Mouse (Mus musculus): ENCODE data around the gene Bckdha.
A peak's percentile ranks its signal among the peaks of the same experiment; 100 is the strongest.

Gene Bckdha

GRCm38 (mm10) chr7:25627431-25628322 lies 31.1 kb downstream of the Bckdha start:
- TF ChIP-seq NANOG (IDR thresholded peaks at IDR 0.05; ENCODE audit: borderline replicate concordance, low read length) (no peak), CTCF (conservative IDR thresholded peaks at IDR 0.05; ENCODE audit: low read length) (no peak), POU5F1 (IDR thresholded peaks at IDR 0.05; ENCODE audit: borderline replicate concordance, low read length) (no peak)
- H3K9me3 ChIP-seq (ENCODE audit: low read length), result no peaks in the 10 kb centered on the region
- peaks cover 76% of the 10 kb centered on the region for H3K36me3 ChIP-seq (ENCODE audit: insufficient read depth, low read length)
- peak overlapping the region; percentile 61 for H3K4me3 ChIP-seq (replicated peaks; ENCODE audit: low read length)
- peaks cover 57% of the 10 kb centered on the region for H3K4me1 ChIP-seq (replicated peaks; ENCODE audit: low read depth, low read length)
- H3K27me3 ChIP-seq (ENCODE audit: insufficient read depth, low read length), result peaks cover 3% of the 10 kb centered on the region; the same call in 1 of the 2 replicates

GRCm38 (mm10) chr7:25626509-25627430 lies 32.0 kb downstream of the Bckdha start, which contains the start of gene B3gnt8:
Gene B3gnt8, plus strand, starts transcription at chr7:25626654.
- H3K9me3 ChIP-seq (ENCODE audit: low read length), result no peaks in the 10 kb centered on the region
- peaks cover 76% of the 10 kb centered on the region for H3K36me3 ChIP-seq (ENCODE audit: insufficient read depth, low read length)
- H3K4me1 ChIP-seq (replicated peaks; ENCODE audit: low read depth, low read length), result peaks cover 57% of the 10 kb centered on the region
- H3K27me3 ChIP-seq (ENCODE audit: insufficient read depth, low read length), result peaks cover 3% of the 10 kb centered on the region; the same call in 1 of the 2 replicates
- TF ChIP-seq POU5F1 (IDR thresholded peaks at IDR 0.05; ENCODE audit: borderline replicate concordance, low read length) (no peak), NANOG (IDR thresholded peaks at IDR 0.05; ENCODE audit: borderline replicate concordance, low read length) (no peak), CTCF (conservative IDR thresholded peaks at IDR 0.05; ENCODE audit: low read length) (no peak)
- H3K4me3 ChIP-seq (replicated peaks; ENCODE audit: low read length), result peak within 1 kb of the TSS; percentile 61

- H3K4me3 ChIP-seq (replicated peaks; ENCODE audit: low read length), result no peak overlapping the region
- peaks cover 3% of the 10 kb centered on the region; the same call in 1 of the 2 replicates for H3K27me3 ChIP-seq (ENCODE audit: insufficient read depth, low read length)
- peaks cover 76% of the 10 kb centered on the region for H3K36me3 ChIP-seq (ENCODE audit: insufficient read depth, low read length)
- TF ChIP-seq NANOG (IDR thresholded peaks at IDR 0.05; ENCODE audit: borderline replicate concordance, low read length), result no peak
- peak; percentile 90 for TF ChIP-seq CTCF (conservative IDR thresholded peaks at IDR 0.05; ENCODE audit: low read length)
- peaks cover 61% of the 10 kb centered on the region for H3K4me1 ChIP-seq (replicated peaks; ENCODE audit: low read depth, low read length)
- no peaks in the 10 kb centered on the region for H3K9me3 ChIP-seq (ENCODE audit: low read length)
These were observed 33.1 kb downstream of the Bckdha start for GRCm38 (mm10) chr7:25625594-25626250.

- peaks cover 70% of the 10 kb centered on the region for H3K4me1 ChIP-seq (replicated peaks; ENCODE audit: low read depth, low read length)
- no peaks in the 10 kb centered on the region for H3K9me3 ChIP-seq (ENCODE audit: low read length)
- no peak for TF ChIP-seq NANOG (IDR thresholded peaks at IDR 0.05; ENCODE audit: borderline replicate concordance, low read length)
- TF ChIP-seq CTCF (conservative IDR thresholded peaks at IDR 0.05; ENCODE audit: low read length), result no peak
- TF ChIP-seq POU5F1 (IDR thresholded peaks at IDR 0.05; ENCODE audit: borderline replicate concordance, low read length), result no peak
- no peak overlapping the region for H3K4me3 ChIP-seq (replicated peaks; ENCODE audit: low read length)
- peaks cover 3% of the 10 kb centered on the region; the same call in 1 of the 2 replicates for H3K27me3 ChIP-seq (ENCODE audit: insufficient read depth, low read length)
- peaks cover 74% of the 10 kb centered on the region for H3K36me3 ChIP-seq (ENCODE audit: insufficient read depth, low read length)
These were observed 33.9 kb downstream of the Bckdha start for GRCm38 (mm10) chr7:25624851-25625250.

GRCm38 (mm10) chr7:25623857-25624370 lies 34.9 kb downstream of the Bckdha start:
- H3K4me1 ChIP-seq (replicated peaks; ENCODE audit: low read depth, low read length), result peaks cover 68% of the 10 kb centered on the region
- TF ChIP-seq CTCF (conservative IDR thresholded peaks at IDR 0.05; ENCODE audit: low read length) (no peak), POU5F1 (IDR thresholded peaks at IDR 0.05; ENCODE audit: borderline replicate concordance, low read length) (no peak), NANOG (IDR thresholded peaks at IDR 0.05; ENCODE audit: borderline replicate concordance, low read length) (no peak)
- peaks cover 3% of the 10 kb centered on the region; the same call in 1 of the 2 replicates for H3K27me3 ChIP-seq (ENCODE audit: insufficient read depth, low read length)
- H3K4me3 ChIP-seq (replicated peaks; ENCODE audit: low read length), result no peak overlapping the region
- no peaks in the 10 kb centered on the region for H3K9me3 ChIP-seq (ENCODE audit: low read length)
- H3K36me3 ChIP-seq (ENCODE audit: insufficient read depth, low read length), result peaks cover 64% of the 10 kb centered on the region

GRCm38 (mm10) chr7:25620751-25621150 lies 38.0 kb downstream of the Bckdha start:
- peaks cover 5% of the 10 kb centered on the region; the same call in 1 of the 2 replicates for H3K27me3 ChIP-seq (ENCODE audit: insufficient read depth, low read length)
- H3K4me3 ChIP-seq (replicated peaks; ENCODE audit: low read length), result no peak overlapping the region
- H3K36me3 ChIP-seq (ENCODE audit: insufficient read depth, low read length), result peaks cover 56% of the 10 kb centered on the region
- no peaks in the 10 kb centered on the region for H3K9me3 ChIP-seq (ENCODE audit: low read length)
- TF ChIP-seq POU5F1 (IDR thresholded peaks at IDR 0.05; ENCODE audit: borderline replicate concordance, low read length), result no peak
- no peak for TF ChIP-seq CTCF (conservative IDR thresholded peaks at IDR 0.05; ENCODE audit: low read length)
- no peak for TF ChIP-seq NANOG (IDR thresholded peaks at IDR 0.05; ENCODE audit: borderline replicate concordance, low read length)
- H3K4me1 ChIP-seq (replicated peaks; ENCODE audit: low read depth, low read length), result peaks cover 56% of the 10 kb centered on the region

GRCm38 (mm10) chr7:25620101-25620500 lies 38.7 kb downstream of the Bckdha start:
- Histone ChIP-seq H3K9me3 (ENCODE audit: low read length) (no peaks in the 10 kb centered on the region), H3K36me3 (ENCODE audit: insufficient read depth, low read length) (peaks cover 50% of the 10 kb centered on the region), H3K4me1 (replicated peaks; ENCODE audit: low read depth, low read length) (peaks cover 49% of the 10 kb centered on the region), H3K4me3 (replicated peaks; ENCODE audit: low read length) (peak overlapping the region; percentile 95), H3K27me3 (ENCODE audit: insufficient read depth, low read length) (peaks cover 9% of the 10 kb centered on the region; the same call in 1 of the 2 replicates)
- TF ChIP-seq CTCF (conservative IDR thresholded peaks at IDR 0.05; ENCODE audit: low read length) (no peak), POU5F1 (IDR thresholded peaks at IDR 0.05; ENCODE audit: borderline replicate concordance, low read length) (no peak), NANOG (IDR thresholded peaks at IDR 0.05; ENCODE audit: borderline replicate concordance, low read length) (no peak)

All from E14TG2a.4 (cell line).